Mouse (Mus musculus): ENCODE results near the gene Adamts6. TPM values are rescaled to one million over a fixed set of nuclear protein-coding genes. Genes with fewer than 3 reads are reported as not detected.

Adamts6 gene
- polyA plus RNA-seq (2017; shearing (Covaris generic)), result 10 to 100 TPM; 10.7 to 14.7 TPM

GRCm38 (mm10) chr13:104287366-104288225 lies at the start of gene Adamts6:
TSS of gene Adamts6 (plus strand) at chr13:104287835.

Other genes starting within 250 kb of the Adamts6 start
- 10 to 100 TPM in 1 of 2 experiments, 1 to 10 TPM in 1; 9.4 to 13.6 TPM for gene Nln, start 178.2 kb upstream of the Adamts6 start, polyA plus RNA-seq (2017; shearing (Covaris generic))
- under 1 TPM; 0.11 to 0.29 TPM for gene Sgtb, start 178.1 kb upstream of the Adamts6 start, polyA plus RNA-seq (2017; shearing (Covaris generic))
- 10 to 100 TPM; 45.3 to 49.1 TPM for gene Trappc13, start 109.4 kb upstream of the Adamts6 start, polyA plus RNA-seq (2017; shearing (Covaris generic))
- gene Trim23, start 109.0 kb upstream of the Adamts6 start, polyA plus RNA-seq (2017; shearing (Covaris generic)), result 10 to 100 TPM; 15.9 to 18.3 TPM
- gene Cenpk, start 59.2 kb upstream of the Adamts6 start, polyA plus RNA-seq (2017; shearing (Covaris generic)), result 1 to 10 TPM; 8.2 to 8.9 TPM
- 1 to 10 TPM; 7.3 to 7.9 TPM for gene Ppwd1, start 59.0 kb upstream of the Adamts6 start, polyA plus RNA-seq (2017; shearing (Covaris generic))